Mouse (Mus musculus): Measurements from ENCODE around the gene Six1. TPM values are rescaled to one million over a fixed set of nuclear protein-coding genes. Genes with fewer than 3 reads are reported as not detected.
"Not testable (repeated sequence)": the region's sequence is repeated elsewhere in the genome, so short reads cannot be mapped to it uniquely, and the experiment has no call there.

The Six1 gene
- polyA plus RNA-seq, 1 experiment: 0.10 TPM

DNA sequence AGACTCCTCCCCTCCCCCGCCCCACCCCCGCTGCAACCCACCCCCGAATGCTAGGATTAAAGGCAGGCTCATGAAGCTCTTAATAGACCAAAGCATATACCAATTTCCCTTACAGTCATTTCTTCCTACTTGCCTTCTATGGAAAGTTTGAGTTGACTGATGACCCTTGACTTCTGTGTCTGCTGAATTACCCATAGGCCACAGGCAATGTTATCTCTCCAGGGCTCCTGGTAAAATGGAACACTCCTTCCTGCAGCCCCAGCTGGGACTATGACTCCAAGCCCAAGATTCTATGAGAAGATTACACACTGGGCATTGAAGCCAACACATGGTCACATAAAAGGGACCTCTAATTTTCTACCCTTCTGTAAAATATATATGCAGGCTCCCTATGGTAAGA, 33.3 kb downstream of the Six1 start:
- 30% methylated on average over 3 of the region's 3 CpGs for WGBS
- H3K4me3 ChIP-seq (replicated peaks; ENCODE audit: insufficient read depth, low read depth, low read length): no peak overlapping the region
- DNase-seq: no peak
- H3K27ac ChIP-seq (ENCODE audit: insufficient read depth, low read length): no peak overlapping the region
- no peak for TF ChIP-seq CTCF (IDR thresholded peaks at IDR 0.05; ENCODE audit: borderline replicate concordance, insufficient read depth, low read depth, low read length)
- no peak for TF ChIP-seq POLR2A (IDR thresholded peaks at IDR 0.05; ENCODE audit: borderline replicate concordance, insufficient read depth, low read length)
- no peaks in the 10 kb centered on the region for H3K4me1 ChIP-seq (ENCODE audit: control insufficient read depth, insufficient read depth, low read length)
- no peaks in the 10 kb centered on the region for H3K27me3 ChIP-seq (ENCODE audit: control insufficient read depth, insufficient read depth, low read length)

GRCm38 (mm10) chr12:73018838-73019237, 34.8 kb downstream of the Six1 start:
- no peak for DNase-seq
- WGBS: 76% methylated on average over 4 of the region's 4 CpGs
- no peaks in the 10 kb centered on the region for H3K27me3 ChIP-seq (ENCODE audit: control insufficient read depth, insufficient read depth, low read length)
- H3K27ac ChIP-seq (ENCODE audit: insufficient read depth, low read length): no peak overlapping the region
- H3K4me3 ChIP-seq (replicated peaks; ENCODE audit: insufficient read depth, low read depth, low read length): no peak overlapping the region
- H3K4me1 ChIP-seq (ENCODE audit: control insufficient read depth, insufficient read depth, low read length): no peaks in the 10 kb centered on the region
- TF ChIP-seq CTCF (IDR thresholded peaks at IDR 0.05; ENCODE audit: borderline replicate concordance, insufficient read depth, low read depth, low read length): no peak
- TF ChIP-seq POLR2A (IDR thresholded peaks at IDR 0.05; ENCODE audit: borderline replicate concordance, insufficient read depth, low read length): no peak

- 92% methylated on average over 4 of the region's 4 CpGs for WGBS
- Histone ChIP-seq H3K4me1 (ENCODE audit: control insufficient read depth, insufficient read depth, low read length) (no peaks in the 10 kb centered on the region), H3K27ac (ENCODE audit: insufficient read depth, low read length) (no peak overlapping the region), H3K27me3 (ENCODE audit: control insufficient read depth, insufficient read depth, low read length) (no peaks in the 10 kb centered on the region), H3K4me3 (replicated peaks; ENCODE audit: insufficient read depth, low read depth, low read length) (no peak overlapping the region)
- TF ChIP-seq CTCF (IDR thresholded peaks at IDR 0.05; ENCODE audit: borderline replicate concordance, insufficient read depth, low read depth, low read length) (no peak), POLR2A (IDR thresholded peaks at IDR 0.05; ENCODE audit: borderline replicate concordance, insufficient read depth, low read length) (no peak)
- DNase-seq: no peak
Measured at GRCm38 (mm10) chr12:73016171-73016570, 37.5 kb downstream of the Six1 start.

DNA sequence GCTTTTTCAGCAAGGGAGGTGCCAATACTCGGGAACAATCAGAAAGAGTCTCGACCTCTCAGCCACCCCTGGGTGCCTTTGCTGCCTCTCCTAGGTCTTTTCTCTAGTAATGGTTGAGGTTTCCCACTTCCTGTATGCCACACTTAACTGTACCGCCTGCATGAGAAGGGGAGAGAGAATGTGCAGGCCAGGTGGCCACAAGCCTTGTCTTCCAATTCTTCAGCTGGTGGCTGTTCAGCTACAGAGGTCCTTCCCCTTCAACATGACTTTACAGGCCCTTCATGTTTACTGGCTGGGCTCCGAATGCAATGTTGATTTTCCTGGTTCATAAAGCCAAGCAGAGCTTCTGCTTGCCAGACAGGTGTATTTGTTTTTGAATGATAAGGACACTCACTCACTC, 39.4 kb downstream of the Six1 start:
- H3K27ac ChIP-seq (ENCODE audit: insufficient read depth, low read length): no peak overlapping the region
- WGBS: 79% methylated on average over 4 of the region's 4 CpGs
- no peaks in the 10 kb centered on the region for H3K4me1 ChIP-seq (ENCODE audit: control insufficient read depth, insufficient read depth, low read length)
- H3K27me3 ChIP-seq (ENCODE audit: control insufficient read depth, insufficient read depth, low read length): no peaks in the 10 kb centered on the region
- no peak overlapping the region for H3K4me3 ChIP-seq (replicated peaks; ENCODE audit: insufficient read depth, low read depth, low read length)
- TF ChIP-seq CTCF (IDR thresholded peaks at IDR 0.05; ENCODE audit: borderline replicate concordance, insufficient read depth, low read depth, low read length) (no peak), POLR2A (IDR thresholded peaks at IDR 0.05; ENCODE audit: borderline replicate concordance, insufficient read depth, low read length) (no peak)
- DNase-seq: no peak

- Histone ChIP-seq H3K27me3 (ENCODE audit: control insufficient read depth, insufficient read depth, low read length) (no peaks in the 10 kb centered on the region), H3K27ac (ENCODE audit: insufficient read depth, low read length) (no peak overlapping the region), H3K4me1 (ENCODE audit: control insufficient read depth, insufficient read depth, low read length) (no peaks in the 10 kb centered on the region), H3K4me3 (replicated peaks; ENCODE audit: insufficient read depth, low read depth, low read length) (no peak overlapping the region)
- DNase-seq: no peak
- TF ChIP-seq POLR2A (IDR thresholded peaks at IDR 0.05; ENCODE audit: borderline replicate concordance, insufficient read depth, low read length): no peak
- no peak for TF ChIP-seq CTCF (IDR thresholded peaks at IDR 0.05; ENCODE audit: borderline replicate concordance, insufficient read depth, low read depth, low read length)
- 79% methylated on average over 5 of the region's 5 CpGs for WGBS
Measured at GRCm38 (mm10) chr12:73012824-73013223, 40.9 kb downstream of the Six1 start.

DNA sequence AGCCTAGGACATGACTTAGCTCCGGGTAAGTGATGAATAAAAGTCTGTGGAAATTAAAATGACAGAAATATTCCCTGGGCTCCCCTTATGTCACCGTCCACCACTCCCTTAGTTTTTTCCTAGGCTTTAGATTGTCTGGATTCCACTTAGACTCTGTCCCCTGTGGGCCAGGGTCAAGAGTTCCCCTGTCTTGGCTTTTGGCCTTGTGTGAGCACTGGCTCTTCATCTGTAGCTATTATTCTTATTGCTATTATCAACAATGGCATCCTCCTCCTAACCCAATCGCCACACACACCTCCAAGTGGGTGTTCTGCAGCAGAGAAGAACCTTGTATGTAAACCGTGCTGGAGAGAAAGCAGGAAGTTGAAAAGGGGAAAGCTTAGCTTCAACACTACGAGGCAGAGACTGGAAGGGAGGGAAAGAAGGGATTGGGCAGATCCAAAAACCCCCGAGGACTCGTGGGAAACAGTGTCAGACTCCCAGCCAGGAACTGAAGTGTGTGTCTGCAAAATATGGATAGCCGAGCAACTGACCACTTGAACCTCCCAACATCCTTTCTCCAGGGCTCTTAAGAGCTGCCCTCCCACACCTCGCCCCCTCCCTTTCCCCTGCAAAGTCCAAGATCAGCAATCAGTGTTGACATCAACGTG, 41.4 kb downstream of the Six1 start:
- TF ChIP-seq POLR2A (IDR thresholded peaks at IDR 0.05; ENCODE audit: borderline replicate concordance, insufficient read depth, low read length): no peak
- no peak for TF ChIP-seq CTCF (IDR thresholded peaks at IDR 0.05; ENCODE audit: borderline replicate concordance, insufficient read depth, low read depth, low read length)
- 57% methylated on average over 10 of the region's 10 CpGs for WGBS
- no peaks in the 10 kb centered on the region for H3K4me1 ChIP-seq (ENCODE audit: control insufficient read depth, insufficient read depth, low read length)
- no peak for DNase-seq
- H3K27me3 ChIP-seq (ENCODE audit: control insufficient read depth, insufficient read depth, low read length): no peaks in the 10 kb centered on the region
- H3K4me3 ChIP-seq (replicated peaks; ENCODE audit: insufficient read depth, low read depth, low read length): no peak overlapping the region
- no peak overlapping the region for H3K27ac ChIP-seq (ENCODE audit: insufficient read depth, low read length)

GRCm38 (mm10) chr12:73002903-73003302, 50.8 kb downstream of the Six1 start:
- not testable (repeated sequence) for H3K4me3 ChIP-seq (replicated peaks; ENCODE audit: insufficient read depth, low read depth, low read length); H3K27me3 ChIP-seq (ENCODE audit: control insufficient read depth, insufficient read depth, low read length); H3K4me1 ChIP-seq (ENCODE audit: control insufficient read depth, insufficient read depth, low read length); DNase-seq; H3K27ac ChIP-seq (ENCODE audit: insufficient read depth, low read length)
- WGBS: 57% methylated on average over 9 of the region's 9 CpGs

- H3K27me3 ChIP-seq (ENCODE audit: control insufficient read depth, insufficient read depth, low read length); H3K4me1 ChIP-seq (ENCODE audit: control insufficient read depth, insufficient read depth, low read length); H3K4me3 ChIP-seq (replicated peaks; ENCODE audit: insufficient read depth, low read depth, low read length); H3K27ac ChIP-seq (ENCODE audit: insufficient read depth, low read length): not testable (repeated sequence)
- DNase-seq: peak; percentile 14 to 17
- 64% methylated on average over 17 of the region's 17 CpGs for WGBS
Measured at GRCm38 (mm10) chr12:73002281-73002680, 51.4 kb downstream of the Six1 start.

Measured in cerebellum, adult 2 months (tissue).